Comparison of ENCODE assay signal across 15 mouse cellular contexts in the genomic region with DNA sequence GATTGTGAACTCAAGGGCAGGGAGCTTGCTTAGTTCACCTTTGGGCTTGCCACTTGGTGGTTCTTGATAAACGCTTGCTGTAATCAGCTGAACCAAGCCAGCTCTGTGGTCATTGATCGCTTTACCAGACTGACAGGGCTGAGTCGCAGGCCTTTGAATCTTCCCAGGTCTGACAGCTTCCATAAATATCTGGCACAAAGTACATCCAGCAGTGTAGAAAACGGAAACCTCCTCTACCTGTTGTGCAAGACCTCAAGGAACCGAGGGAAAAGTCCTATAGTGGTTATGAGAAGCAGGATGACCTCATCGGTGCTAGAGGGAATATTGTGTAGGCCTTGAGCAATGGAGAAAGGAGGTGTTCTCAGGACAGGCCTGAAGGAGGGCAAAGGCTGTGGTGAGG. TPM values are rescaled to one million over a fixed set of nuclear protein-coding genes. Genes with fewer than 3 reads are reported as not detected.
DNase-seq lines count a peak whose midpoint lies in the region; ATAC-seq and TF ChIP-seq lines count a peak whose summit lies in the region.
"Had no signal": no experiment of that assay in that cellular context is flagged by ENCODE, and none has a peak within 500 bp of the region (broad histone marks: within the 10 kb centered on the region; RNA-seq: fewer than 3 reads in every experiment).

No protein-coding gene starts in this region.

- H3K27me3 ChIP-seq in liver, embryonic 14.5 days (ENCODE audit: control insufficient read depth, insufficient read depth, low read length) = no peaks in the 10 kb centered on the region
- no peaks in the 10 kb centered on the region for H3K27me3 ChIP-seq in forebrain, embryonic 16.5 days (replicated peaks; ENCODE audit: control insufficient read depth, insufficient read depth, low read length)
- H3K27me3 ChIP-seq: CH12.LX; embryonic facial prominence, embryonic 13.5 days; forebrain, embryonic 12.5 days; hindbrain, embryonic 15.5 days; neural tube, embryonic 15.5 days had no signal

- no peaks in the 10 kb centered on the region for H3K9me3 ChIP-seq in liver, embryonic 14.5 days (ENCODE audit: control insufficient read depth, low read length)
- H3K9me3 ChIP-seq in forebrain, embryonic 16.5 days (ENCODE audit: control insufficient read depth, low read length) = no peaks in the 10 kb centered on the region
- H3K9me3 ChIP-seq: embryonic facial prominence, embryonic 13.5 days; forebrain, embryonic 12.5 days; hindbrain, embryonic 15.5 days; neural tube, embryonic 15.5 days had no signal

- peak; percentile 43 for TF ChIP-seq EP300 in liver, embryonic 14.5 days (IDR thresholded peaks at IDR 0.05; ENCODE audit: low read depth)

- H3K4me2 ChIP-seq in liver, embryonic 14.5 days (ENCODE audit: low read depth) = no peak overlapping the region; the same call in 1 of the 2 replicates
- H3K4me2 ChIP-seq in forebrain, embryonic 16.5 days (ENCODE audit: low read length) = no peak overlapping the region
- H3K4me2 ChIP-seq: embryonic facial prominence, embryonic 13.5 days; forebrain, embryonic 12.5 days; hindbrain, embryonic 15.5 days; neural tube, embryonic 15.5 days had no signal

- TF ChIP-seq CTCF in liver, embryonic 14.5 days (IDR thresholded peaks at IDR 0.05; ENCODE audit: low read depth) = no peak

- H3K4me3 ChIP-seq in liver, embryonic 14.5 days (ENCODE audit: insufficient read depth in 1 of 2, low read depth in 2 of 2, low read length in 2 of 2) = no peak overlapping the region
- no peak overlapping the region for H3K4me3 ChIP-seq in forebrain, embryonic 16.5 days (replicated peaks; ENCODE audit: low read length)
- H3K4me3 ChIP-seq: embryonic facial prominence, embryonic 13.5 days; forebrain, embryonic 12.5 days; hindbrain, embryonic 15.5 days; neural tube, embryonic 15.5 days had no signal

- 26% methylated on average over 6 of the region's 6 CpGs for WGBS in liver, embryonic 14.5 days (ENCODE audit: insufficient replicate concordance)
- WGBS in forebrain, embryonic 16.5 days = 91% methylated on average over 6 of the region's 6 CpGs

- DNase-seq in lung, postnatal 25 days (ENCODE audit: low spot score) = peak; percentile 33
- no peak for DNase-seq in lung, postnatal 10 days
- DNase-seq in liver, embryonic 14.5 days (ENCODE audit: low read depth in 3 of 3, low spot score in 3 of 3) = peak in 1 of 3 experiments; percentile 29
- DNase-seq in yolk sac, embryonic 10.5 days (ENCODE audit: low spot score) = peak; percentile 75
- DNase-seq in cerebellum, adult 9-10 months = no peak
- DNase-seq: cerebellum, postnatal 36 days; heart, adult 18-20 months; heart, postnatal 14 days had no signal

- H3K27ac ChIP-seq in liver, embryonic 14.5 days = no peak overlapping the region
- no peak overlapping the region for H3K27ac ChIP-seq in forebrain, embryonic 16.5 days (ENCODE audit: low read length)
- H3K27ac ChIP-seq: embryonic facial prominence, embryonic 13.5 days; forebrain, embryonic 12.5 days; hindbrain, embryonic 15.5 days; neural tube, embryonic 15.5 days had no signal

- peak; percentile 93 for ATAC-seq in erythroblast, adult 5-6 weeks (replicated peaks; ENCODE audit: low FRiP score, poor library complexity, severe bottlenecking)
- ATAC-seq in liver, embryonic 14.5 days (ENCODE audit: insufficient read depth) = peak; percentile 53
- ATAC-seq in forebrain, embryonic 16.5 days = no peak

- no peaks in the 10 kb centered on the region for H3K36me3 ChIP-seq in liver, embryonic 14.5 days (replicated peaks; ENCODE audit: control insufficient read depth, insufficient read depth, low read depth)
- H3K36me3 ChIP-seq in forebrain, embryonic 16.5 days (ENCODE audit: control insufficient read depth, insufficient read depth) = no peaks in the 10 kb centered on the region
- H3K36me3 ChIP-seq: embryonic facial prominence, embryonic 13.5 days; forebrain, embryonic 12.5 days; hindbrain, embryonic 15.5 days; neural tube, embryonic 15.5 days had no signal

- H3K9ac ChIP-seq in liver, embryonic 14.5 days (replicated peaks) = no peak overlapping the region
- no peak overlapping the region for H3K9ac ChIP-seq in forebrain, embryonic 16.5 days (replicated peaks; ENCODE audit: low read depth, low read length)
- H3K9ac ChIP-seq: embryonic facial prominence, embryonic 13.5 days; forebrain, embryonic 12.5 days; hindbrain, embryonic 15.5 days; neural tube, embryonic 15.5 days had no signal

- H3K4me1 ChIP-seq in liver, embryonic 14.5 days (replicated peaks; ENCODE audit: control insufficient read depth in 2 of 2, insufficient read depth in 2 of 2, low read length in 1 of 2) = peaks cover 6 to 14% of the 10 kb centered on the region in 2 experiments; a peak in 3 of 4 replicates
- no peaks in the 10 kb centered on the region for H3K4me1 ChIP-seq in forebrain, embryonic 16.5 days (replicated peaks; ENCODE audit: control insufficient read depth, insufficient read depth, low read length)
- H3K4me1 ChIP-seq: embryonic facial prominence, embryonic 13.5 days; forebrain, embryonic 12.5 days; hindbrain, embryonic 15.5 days had no signal

RNA-seq across cellular contexts. Expression of a gene that starts 23.1 kb away (rescaled TPM):
- 34.0 and 36.6 TPM in 2 replicates for total RNA-seq in erythroblast, adult 5-6 weeks (2015; ENCODE audit: low replicate concordance)
- 51.7 and 58.0 TPM in 2 replicates for total RNA-seq in erythroblast, adult 5-6 weeks (2017; ENCODE audit: low replicate concordance)
- polyA plus RNA-seq in liver, embryonic 14.5 days (2012; rRNA removed) = 1.2 and 1.7 TPM in 2 replicates
- polyA plus RNA-seq in liver, embryonic 14.5 days (2014; fragmentation: Nextera tagmentation; extraction: Ambion mirVana) = 1.5 and 2.6 TPM in 2 replicates
- 2.9 and 3.8 TPM in 2 replicates for polyA plus RNA-seq in forebrain, embryonic 16.5 days (2015; fragmentation: Nextera tagmentation; extraction: Ambion mirVana)

Comparison
In these comparisons a context has a peak if more than half of its experiments do, and no peak if none do; other contexts are left out.
1. DNase-seq: peak in lung, postnatal 25 days (single experiment) and yolk sac, embryonic 10.5 days (single experiment); none in lung, postnatal 10 days (single experiment) and cerebellum, adult 9-10 months (single experiment).